Mouse (Mus musculus): ENCODE measurements around the gene Bcl2l1.

Bcl2l1 gene

GRCm38 (mm10) chr2:152775357-152775756, 56.2 kb downstream of the Bcl2l1 start:
- no peak for DNase-seq (ENCODE audit: low read depth, low spot score)

- peak; percentile 87 for DNase-seq (ENCODE audit: low read depth, low spot score)
Measured at GRCm38 (mm10) chr2:152772231-152772630, 59.3 kb downstream of the Bcl2l1 start.

- no peak for DNase-seq (ENCODE audit: low read depth, low spot score)
Measured at GRCm38 (mm10) chr2:152771571-152771970, 60.0 kb downstream of the Bcl2l1 start.

- peak; percentile 82 for DNase-seq (ENCODE audit: low read depth, low spot score)
Measured at GRCm38 (mm10) chr2:152769677-152770076, 61.9 kb downstream of the Bcl2l1 start.

GRCm38 (mm10) chr2:152767618-152768271, 63.8 kb downstream of the Bcl2l1 start:
- peak; percentile 89 for DNase-seq (ENCODE audit: low read depth, low spot score)

GRCm38 (mm10) chr2:152766387-152767123, 65.0 kb downstream of the Bcl2l1 start:
- DNase-seq (ENCODE audit: low read depth, low spot score) = peak; percentile 94

- DNase-seq (ENCODE audit: low read depth, low spot score) = no peak
Measured at GRCm38 (mm10) chr2:152765045-152765674, 66.4 kb downstream of the Bcl2l1 start.

GRCm38 (mm10) chr2:152764172-152765044, 67.1 kb downstream of the Bcl2l1 start:
- DNase-seq (ENCODE audit: low read depth, low spot score) = peak; percentile 74

- DNase-seq (ENCODE audit: low read depth, low spot score) = no peak
Measured at GRCm38 (mm10) chr2:152763310-152763709, 68.2 kb downstream of the Bcl2l1 start.

- DNase-seq (ENCODE audit: low read depth, low spot score) = no peak
Measured at GRCm38 (mm10) chr2:152758351-152758750, 73.2 kb downstream of the Bcl2l1 start.

GRCm38 (mm10) chr2:152757478-152757877, 74.0 kb downstream of the Bcl2l1 start:
- no peak for DNase-seq (ENCODE audit: low read depth, low spot score)

GRCm38 (mm10) chr2:152756474-152757393, 74.8 kb downstream of the Bcl2l1 start:
- DNase-seq (ENCODE audit: low read depth, low spot score) = no peak

GRCm38 (mm10) chr2:152753944-152754711, 77.4 kb downstream of the Bcl2l1 start, which contains the start of gene Cox4i2:
Gene Cox4i2 (plus strand): TSS chr2:152754173.
- peak; percentile 51 for DNase-seq (ENCODE audit: low read depth, low spot score)

GRCm38 (mm10) chr2:152742435-152742834, 89.1 kb downstream of the Bcl2l1 start:
- DNase-seq (ENCODE audit: low read depth, low spot score) = peak; percentile 90

GRCm38 (mm10) chr2:152741153-152742041, 90.1 kb downstream of the Bcl2l1 start:
- peak; percentile 86 for DNase-seq (ENCODE audit: low read depth, low spot score)

- DNase-seq (ENCODE audit: low read depth, low spot score) = no peak
Measured at GRCm38 (mm10) chr2:152740490-152740889, 91.0 kb downstream of the Bcl2l1 start.

- DNase-seq (ENCODE audit: low read depth, low spot score) = peak; percentile 44
Measured at GRCm38 (mm10) chr2:152739842-152740260, 91.7 kb downstream of the Bcl2l1 start.

GRCm38 (mm10) chr2:152739031-152739841, 92.3 kb downstream of the Bcl2l1 start:
- peak; percentile 77 for DNase-seq (ENCODE audit: low read depth, low spot score)
